Mouse (Mus musculus) heart, postnatal 0 days (tissue): ENCODE measurements at regions not wholly inside any gene's neighbourhood (a gene's known extent, or its start where the extent isn't known, plus 50 kb on each side); places are given as distances from the start of the nearest gene placed in this dataset.

Experiments
- CTCF ChIP-seq: IDR thresholded peaks from 2 replicates; pipeline ENCODE4 v1.5.1; 2016; ENCODE audit warnings: antibody characterized with exemption, control low read depth, low read depth
- EP300 ChIP-seq: IDR thresholded peaks from 2 replicates; pipeline ENCODE4 v1.6.1; 2016; ENCODE audit warnings: antibody characterized with exemption, low read depth

GRCm38 (mm10) chr1:69470614-69471250 lies 216.3 kb downstream of the Ikzf2 start:
- TF ChIP-seq CTCF, result no peak
- no peak for TF ChIP-seq EP300
